Mouse (Mus musculus) kidney, embryonic 14.5 days (tissue): Measurements from ENCODE around the gene Arel1. TPM values are rescaled to one million over a fixed set of nuclear protein-coding genes. Genes with fewer than 3 reads are reported as not detected.
A peak's percentile ranks its signal among the peaks of the same experiment; 100 is the strongest.

Experiments used
- ATAC-seq: fragments of 200-750 bp; cut with Nextera tagmentation; 2 replicates; pipeline ENCODE4 v1.8.0; 2017; ENCODE audit warnings: moderate number of reproducible peaks, mild to moderate bottlenecking, moderate TSS enrichment, moderate library complexity; ENCODE audit not compliant: low FRiP score, low TSS enrichment
- H3K27ac ChIP-seq: fragments of 300-500 bp; sonication (generic); 2 replicates; pipeline ENCODE4 v1.5.1; 2014; ENCODE audit warnings: low read depth, mild to moderate bottlenecking, low read length, moderate library complexity, mixed read lengths
- H3K27me3 ChIP-seq: fragments of 300-500 bp; sonication (generic); 2 replicates; pipeline ENCODE4 v1.6.1; 2014; ENCODE audit warnings: mild to moderate bottlenecking, low read length; ENCODE audit not compliant: control insufficient read depth, insufficient read depth
- H3K36me3 ChIP-seq: fragments of 300-500 bp; sonication (generic); 2 replicates; pipeline ENCODE4 v1.6.1; 2014; ENCODE audit warnings: low read length, mixed read lengths; ENCODE audit not compliant: control insufficient read depth, insufficient read depth
- H3K4me1 ChIP-seq: fragments of 300-500 bp; sonication (generic); 2 replicates; pipeline ENCODE4 v1.6.1; 2014; ENCODE audit warnings: low read length, mixed read lengths; ENCODE audit not compliant: control insufficient read depth, insufficient read depth
- H3K4me2 ChIP-seq: fragments of 300-500 bp; sonication (generic); replicated peaks from 2 replicates; pipeline ENCODE4 v1.6.1; 2014; ENCODE audit warnings: low read depth, mild to moderate bottlenecking, low read length
- H3K4me3 ChIP-seq: fragments of 300-500 bp; sonication (generic); 2 replicates; pipeline ENCODE4 v1.5.1; 2014; ENCODE audit warnings: mild to moderate bottlenecking, low read length
- H3K9ac ChIP-seq: fragments of 300-500 bp; sonication (generic); 2 replicates; pipeline ENCODE4 v1.6.1; 2014; ENCODE audit warnings: low read depth, mild to moderate bottlenecking, low read length, moderate library complexity
- H3K9me3 ChIP-seq: fragments of 300-500 bp; sonication (generic); 2 replicates; pipeline ENCODE4 v1.6.1; 2016; ENCODE audit warnings: low read length; ENCODE audit not compliant: control insufficient read depth
- WGBS: fragments of 180-500 bp; shearing (Covaris S2); extraction: QIAGEN DNeasy Blood & Tissue Kit; methylation state at CpG from one replicate; pipeline ENCODE4 v1.1.7; 2014; 5-methylcytosine and 5-hydroxymethylcytosine counted together
- polyA plus RNA-seq: library from polyadenylated mRNA; unstranded; fragments of >200 nt; fragmentation: Nextera tagmentation; extraction: Ambion mirVana; gene quantifications from 2 replicates; pipeline ENCODE4 v1.2.1, GENCODE M21; 2014

Arel1 gene
- polyA plus RNA-seq, 1 experiment from 2014 or later, result 15.7 TPM

DNA sequence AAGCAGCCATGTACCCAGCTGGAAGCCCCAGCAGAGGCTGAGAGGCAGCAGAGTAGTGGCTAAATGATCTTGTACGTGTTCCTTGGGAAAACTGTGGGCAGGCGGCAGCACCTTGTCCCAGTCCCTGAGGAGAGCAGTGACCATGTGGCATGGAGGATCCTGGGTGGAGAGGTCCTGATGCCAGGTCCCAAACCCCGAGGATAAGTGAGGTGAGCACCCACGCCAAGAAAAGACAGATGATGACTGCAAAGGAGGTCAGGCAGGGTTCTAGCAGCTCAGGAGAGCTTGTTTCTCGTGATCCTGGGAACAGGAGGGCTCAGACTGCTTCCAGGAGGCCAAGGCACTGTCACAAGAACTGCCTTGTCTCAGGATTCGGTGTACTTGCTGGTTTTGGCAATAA lies 51.9 kb downstream of the Arel1 start:
- Histone ChIP-seq H3K4me2 (no peak overlapping the region), H3K36me3 (peaks cover 45% of the 10 kb centered on the region), H3K4me3 (no peak overlapping the region), H3K9me3 (no peaks in the 10 kb centered on the region), H3K9ac (no peak overlapping the region), H3K27me3 (no peaks in the 10 kb centered on the region), H3K27ac (no peak overlapping the region), H3K4me1 (no peaks in the 10 kb centered on the region)
- WGBS, result 84% methylated on average over 6 of the region's 6 CpGs
- ATAC-seq, result no peak

- Histone ChIP-seq H3K36me3 (peaks cover 40% of the 10 kb centered on the region), H3K4me3 (no peak overlapping the region), H3K4me1 (no peaks in the 10 kb centered on the region), H3K27ac (no peak overlapping the region), H3K9me3 (no peaks in the 10 kb centered on the region), H3K27me3 (no peaks in the 10 kb centered on the region), H3K9ac (no peak overlapping the region), H3K4me2 (no peak overlapping the region)
- WGBS, result 74% methylated on average over 3 of the region's 3 CpGs
- no peak for ATAC-seq
These were observed 52.9 kb downstream of the Arel1 start for GRCm38 (mm10) chr12:84917799-84918198.

DNA sequence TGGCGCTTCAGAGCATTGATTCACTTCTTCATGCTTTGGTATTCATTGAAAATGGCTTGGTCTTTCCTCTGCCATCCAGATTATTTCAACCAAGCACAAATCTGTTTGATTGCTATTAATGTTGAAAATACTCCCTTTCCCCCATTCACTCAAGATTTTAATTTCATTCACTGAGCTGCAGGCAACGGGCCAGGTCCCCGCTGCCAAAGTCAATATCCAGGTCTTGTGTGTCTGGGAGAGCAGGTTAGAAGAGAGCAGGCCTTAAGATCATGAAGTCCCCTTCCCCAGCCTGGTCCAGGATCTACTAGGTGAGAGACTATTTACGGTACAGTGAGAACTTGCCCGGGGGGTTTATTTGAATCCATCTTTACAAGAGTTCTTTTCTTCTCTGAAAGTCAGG lies 55.7 kb downstream of the Arel1 start:
- no peak for ATAC-seq
- 85% methylated on average over 5 of the region's 5 CpGs for WGBS
- Histone ChIP-seq H3K9ac (no peak overlapping the region), H3K9me3 (no peaks in the 10 kb centered on the region), H3K27ac (no peak overlapping the region), H3K4me3 (no peak overlapping the region), H3K4me1 (no peaks in the 10 kb centered on the region), H3K36me3 (peaks cover 24% of the 10 kb centered on the region), H3K4me2 (no peak overlapping the region), H3K27me3 (no peaks in the 10 kb centered on the region)

- Histone ChIP-seq H3K36me3 (peaks cover 3% of the 10 kb centered on the region; the same call in 1 of the 2 replicates), H3K9ac (no peak overlapping the region), H3K4me3 (no peak overlapping the region), H3K4me2 (no peak overlapping the region), H3K27ac (no peak overlapping the region), H3K4me1 (0 out of 2 replicates have a peak, but pooled peaks cover 2% of the 10 kb centered on the region), H3K9me3 (no peaks in the 10 kb centered on the region), H3K27me3 (no peaks in the 10 kb centered on the region)
- WGBS, result 86% methylated on average over 4 of the region's 4 CpGs
- ATAC-seq, result no peak
These were observed 58.0 kb downstream of the Arel1 start for GRCm38 (mm10) chr12:84912652-84913104.

- Histone ChIP-seq H3K27ac (no peak overlapping the region), H3K4me2 (no peak overlapping the region), H3K4me3 (no peak overlapping the region), H3K9me3 (no peaks in the 10 kb centered on the region), H3K36me3 (no peaks in the 10 kb centered on the region), H3K27me3 (no peaks in the 10 kb centered on the region), H3K4me1 (0 out of 2 replicates have a peak, but pooled peaks cover 3% of the 10 kb centered on the region), H3K9ac (no peak overlapping the region)
- no peak for ATAC-seq
- WGBS, result 91% methylated on average over 2 of the region's 2 CpGs
These were observed 59.1 kb downstream of the Arel1 start for GRCm38 (mm10) chr12:84911640-84912039.

GRCm38 (mm10) chr12:84910066-84910465 lies 60.6 kb downstream of the Arel1 start:
- Histone ChIP-seq H3K27me3 (no peaks in the 10 kb centered on the region), H3K9me3 (no peaks in the 10 kb centered on the region), H3K4me1 (0 out of 2 replicates have a peak, but pooled peaks cover 3% of the 10 kb centered on the region), H3K4me3 (no peak overlapping the region), H3K4me2 (no peak overlapping the region), H3K9ac (no peak overlapping the region), H3K27ac (no peak overlapping the region), H3K36me3 (no peaks in the 10 kb centered on the region)
- WGBS, result 93% methylated on average over 4 of the region's 4 CpGs
- ATAC-seq, result no peak

GRCm38 (mm10) chr12:84907627-84908480 lies 62.8 kb downstream of the Arel1 start:
- no peak overlapping the region for H3K4me2 ChIP-seq
- H3K4me3 ChIP-seq, result no peak overlapping the region
- H3K27me3 ChIP-seq, result no peaks in the 10 kb centered on the region
- peak; percentile 35; the same call in 1 of the 2 replicates for ATAC-seq
- no peaks in the 10 kb centered on the region for H3K36me3 ChIP-seq
- H3K9me3 ChIP-seq, result no peaks in the 10 kb centered on the region
- 65% methylated on average over 10 of the region's 10 CpGs for WGBS
- H3K27ac ChIP-seq, result no peak overlapping the region
- H3K4me1 ChIP-seq, result 0 out of 2 replicates have a peak, but pooled peaks cover 3% of the 10 kb centered on the region
- no peak overlapping the region for H3K9ac ChIP-seq

GRCm38 (mm10) chr12:84907024-84907626 lies 63.6 kb downstream of the Arel1 start:
- H3K4me1 ChIP-seq, result 0 out of 2 replicates have a peak, but pooled peaks cover 3% of the 10 kb centered on the region
- H3K9me3 ChIP-seq, result no peaks in the 10 kb centered on the region
- no peaks in the 10 kb centered on the region for H3K27me3 ChIP-seq
- H3K9ac ChIP-seq, result no peak overlapping the region
- no peaks in the 10 kb centered on the region for H3K36me3 ChIP-seq
- 69% methylated on average over 12 of the region's 12 CpGs for WGBS
- no peak overlapping the region for H3K27ac ChIP-seq
- no peak for ATAC-seq
- H3K4me2 ChIP-seq, result no peak overlapping the region
- no peak overlapping the region for H3K4me3 ChIP-seq

GRCm38 (mm10) chr12:84904399-84904798 lies 66.3 kb downstream of the Arel1 start:
- no peaks in the 10 kb centered on the region for H3K27me3 ChIP-seq
- H3K36me3 ChIP-seq, result no peaks in the 10 kb centered on the region
- H3K9me3 ChIP-seq, result no peaks in the 10 kb centered on the region
- whole genome bisulfite sequencing, result 81% methylated on average over 7 of the region's 7 CpGs
- H3K4me3 ChIP-seq, result no peak overlapping the region
- no peak for ATAC-seq
- 0 out of 2 replicates have a peak, but pooled peaks cover 3% of the 10 kb centered on the region for H3K4me1 ChIP-seq
- no peak overlapping the region for H3K27ac ChIP-seq
- no peak overlapping the region for H3K9ac ChIP-seq
- H3K4me2 ChIP-seq, result no peak overlapping the region
